Mouse (Mus musculus) midbrain, embryonic 11.5 days (tissue): ENCODE data around the gene B4galt2. TPM values are rescaled to one million over a fixed set of nuclear protein-coding genes. Genes with fewer than 3 reads are reported as not detected.

Experiments used
- ATAC-seq: fragments of 200-750 bp; cut with Nextera tagmentation; 2 replicates; pipeline ENCODE4 v1.8.0; 2017; ENCODE audit warnings: moderate TSS enrichment, moderate library complexity; ENCODE audit not compliant: low FRiP score
- DNase-seq: peaks from one replicate; pipeline ENCODE4 v3.0.0; 2015; ENCODE audit warnings: low spot score; ENCODE audit errors: missing footprints
- H3K27ac ChIP-seq: fragments of 300-500 bp; sonication (generic); 2 replicates; pipeline ENCODE4 v1.5.1; 2014; ENCODE audit warnings: low read depth, low read length
- H3K27me3 ChIP-seq: fragments of 300-500 bp; sonication (generic); 2 replicates; pipeline ENCODE4 v1.6.1; 2014; ENCODE audit warnings: mild to moderate bottlenecking, low read length, moderate library complexity, mixed read lengths; ENCODE audit not compliant: control insufficient read depth, insufficient read depth
- H3K36me3 ChIP-seq: fragments of 300-500 bp; sonication (generic); 2 replicates; pipeline ENCODE4 v1.6.1; 2014; ENCODE audit warnings: mild to moderate bottlenecking, low read length, moderate library complexity, mixed read lengths; ENCODE audit not compliant: control insufficient read depth, insufficient read depth
- H3K4me1 ChIP-seq: fragments of 300-500 bp; sonication (generic); 2 replicates; pipeline ENCODE4 v1.6.1; 2014; ENCODE audit warnings: low read length; ENCODE audit not compliant: control insufficient read depth, insufficient read depth
- H3K4me2 ChIP-seq: fragments of 300-500 bp; sonication (generic); 2 replicates; pipeline ENCODE4 v1.6.1; 2014; ENCODE audit warnings: mild to moderate bottlenecking, moderate library complexity
- H3K4me3 ChIP-seq: fragments of 300-500 bp; sonication (generic); 2 replicates; pipeline ENCODE4 v1.5.1; 2014; ENCODE audit warnings: low read depth, low read length
- H3K9ac ChIP-seq: fragments of 300-500 bp; sonication (generic); 2 replicates; pipeline ENCODE4 v1.6.1; 2014; ENCODE audit warnings: low read length
- H3K9me3 ChIP-seq: fragments of 300-500 bp; sonication (generic); 2 replicates; pipeline ENCODE4 v1.6.1; 2016; ENCODE audit warnings: low read length; ENCODE audit not compliant: control insufficient read depth
- whole genome bisulfite sequencing: fragments of 180-500 bp; shearing (Covaris S2); extraction: QIAGEN DNeasy Blood & Tissue Kit; methylation state at CpG from one replicate; pipeline ENCODE4 v1.1.7; 2014; 5-methylcytosine and 5-hydroxymethylcytosine counted together
- polyA plus RNA-seq: library from polyadenylated mRNA; unstranded; fragments of >200 nt; fragmentation: Nextera tagmentation; extraction: Ambion mirVana; gene quantifications from 2 replicates; pipeline ENCODE4 v1.2.1, GENCODE M21; 2014

Gene B4galt2
- polyA plus RNA-seq, 1 experiment from 2014 or later: 29.1 TPM

DNA sequence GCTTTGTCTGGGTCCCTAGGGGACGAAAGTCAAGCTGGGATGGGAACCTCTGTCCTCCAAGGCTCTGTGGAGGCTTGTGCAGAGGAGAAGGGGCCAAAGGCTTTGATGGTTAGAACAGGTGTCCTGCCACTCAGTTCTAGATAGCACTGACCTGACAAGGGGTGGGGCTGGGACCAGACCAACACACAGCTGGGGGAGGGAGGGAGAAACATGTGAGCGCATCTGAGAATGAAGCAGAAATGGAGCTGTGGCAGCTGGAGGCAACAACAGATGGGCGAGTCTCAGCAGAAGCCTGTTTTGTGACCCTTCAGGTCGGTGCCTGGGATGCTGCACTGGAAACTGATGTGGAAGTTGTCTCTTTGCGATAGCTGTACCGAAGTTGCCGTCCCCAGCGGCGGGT lies 14.0 kb downstream of the B4galt2 start:
- no peak for ATAC-seq
- H3K36me3 ChIP-seq: peaks cover 3% of the 10 kb centered on the region; the same call in 1 of the 2 replicates
- WGBS: 68% methylated on average over 9 of the region's 9 CpGs
- H3K4me1 ChIP-seq: peaks cover 8% of the 10 kb centered on the region
- H3K4me3 ChIP-seq: no peak overlapping the region
- peaks cover 2% of the 10 kb centered on the region; the same call in 1 of the 2 replicates for H3K27me3 ChIP-seq
- H3K9me3 ChIP-seq: no peaks in the 10 kb centered on the region
- no peak overlapping the region for H3K4me2 ChIP-seq
- no peak for DNase-seq
- H3K9ac ChIP-seq: no peak overlapping the region
- H3K27ac ChIP-seq: no peak overlapping the region

- Histone ChIP-seq H3K27ac (no peak overlapping the region), H3K4me1 (peaks cover 8% of the 10 kb centered on the region), H3K9me3 (no peaks in the 10 kb centered on the region), H3K4me3 (no peak overlapping the region), H3K4me2 (no peak overlapping the region; the same call in 1 of the 2 replicates), H3K36me3 (no peaks in the 10 kb centered on the region; the same call in 1 of the 2 replicates), H3K9ac (no peak overlapping the region), H3K27me3 (peaks cover 2% of the 10 kb centered on the region; the same call in 1 of the 2 replicates)
- WGBS: 14% methylated on average over 24 of the region's 24 CpGs
- DNase-seq (peak; percentile 96), ATAC-seq (0 out of 2 replicates have a peak, but pooled peaks have one; percentile 5)
These were observed 15.5 kb downstream of the B4galt2 start for GRCm38 (mm10) chr4:117867823-117868222.

DNA sequence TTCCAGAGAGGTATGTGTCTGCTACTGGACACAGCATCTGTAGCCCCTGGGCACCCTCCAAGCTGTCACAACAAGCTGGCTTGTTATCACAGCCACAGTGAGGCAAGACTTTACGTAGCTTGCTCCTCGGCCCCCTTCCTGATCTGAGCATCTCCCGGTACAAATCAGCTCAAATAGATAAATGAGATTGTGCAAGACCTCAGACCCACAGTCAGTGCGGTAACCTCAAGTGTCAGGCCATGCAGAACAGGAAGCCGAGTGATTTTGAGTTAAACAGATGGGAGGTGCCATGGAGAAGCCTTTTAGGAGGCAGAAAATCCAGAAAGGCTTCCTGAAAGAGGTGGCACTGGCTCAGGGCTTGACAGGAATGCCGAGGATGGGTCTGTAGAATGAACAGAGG lies 16.3 kb downstream of the B4galt2 start:
- 82% methylated on average over 6 of the region's 6 CpGs for WGBS
- DNase-seq (no peak), ATAC-seq (no peak)
- H3K27me3 ChIP-seq: peaks cover 2% of the 10 kb centered on the region; the same call in 1 of the 2 replicates
- 0 out of 2 replicates have a peak, but pooled peaks cover 2% of the 10 kb centered on the region for H3K4me1 ChIP-seq
- H3K4me3 ChIP-seq: no peak overlapping the region
- H3K27ac ChIP-seq: no peak overlapping the region
- no peak overlapping the region for H3K4me2 ChIP-seq
- H3K9ac ChIP-seq: no peak overlapping the region
- no peaks in the 10 kb centered on the region for H3K9me3 ChIP-seq
- H3K36me3 ChIP-seq: no peaks in the 10 kb centered on the region; the same call in 1 of the 2 replicates

DNA sequence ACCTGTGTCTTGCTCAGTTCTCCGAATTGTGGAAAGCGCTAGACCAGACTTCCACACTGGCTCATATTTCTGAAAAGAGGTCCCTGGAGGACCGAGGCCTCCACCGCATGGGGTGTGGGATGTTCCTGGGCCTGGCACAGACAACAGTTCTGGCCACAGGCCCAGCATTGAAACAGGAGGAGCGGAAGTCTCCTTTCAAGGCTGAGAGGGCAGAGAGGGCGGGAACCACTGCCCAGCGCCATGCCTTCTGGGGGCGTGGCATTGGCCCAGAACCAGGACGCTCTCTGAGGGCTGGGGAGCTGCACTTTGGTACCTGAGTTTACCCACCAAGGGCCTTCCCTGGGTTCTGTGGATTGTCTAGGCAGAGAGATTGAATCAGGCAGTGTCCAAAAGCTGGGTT lies 17.2 kb downstream of the B4galt2 start:
- no peak overlapping the region for H3K9ac ChIP-seq
- no peak overlapping the region for H3K4me3 ChIP-seq
- no peaks in the 10 kb centered on the region for H3K9me3 ChIP-seq
- H3K4me2 ChIP-seq: no peak overlapping the region
- 66% methylated on average over 9 of the region's 9 CpGs for WGBS
- 0 out of 2 replicates have a peak, but pooled peaks cover 2% of the 10 kb centered on the region for H3K4me1 ChIP-seq
- H3K27me3 ChIP-seq: peaks cover 2% of the 10 kb centered on the region; the same call in 1 of the 2 replicates
- H3K36me3 ChIP-seq: no peaks in the 10 kb centered on the region
- H3K27ac ChIP-seq: no peak overlapping the region
- ATAC-seq (no peak), DNase-seq (no peak)

GRCm38 (mm10) chr4:117862823-117863222 lies 20.5 kb downstream of the B4galt2 start:
- Histone ChIP-seq H3K27me3 (peaks cover 2% of the 10 kb centered on the region; the same call in 1 of the 2 replicates), H3K9ac (no peak overlapping the region), H3K27ac (no peak overlapping the region), H3K4me2 (no peak overlapping the region), H3K4me3 (no peak overlapping the region), H3K36me3 (no peaks in the 10 kb centered on the region), H3K4me1 (0 out of 2 replicates have a peak, but pooled peaks cover 2% of the 10 kb centered on the region), H3K9me3 (no peaks in the 10 kb centered on the region)
- ATAC-seq (peak; percentile 26; the same call in 1 of the 2 replicates), DNase-seq (no peak)
- WGBS: 30% methylated on average over 4 of the region's 4 CpGs

DNA sequence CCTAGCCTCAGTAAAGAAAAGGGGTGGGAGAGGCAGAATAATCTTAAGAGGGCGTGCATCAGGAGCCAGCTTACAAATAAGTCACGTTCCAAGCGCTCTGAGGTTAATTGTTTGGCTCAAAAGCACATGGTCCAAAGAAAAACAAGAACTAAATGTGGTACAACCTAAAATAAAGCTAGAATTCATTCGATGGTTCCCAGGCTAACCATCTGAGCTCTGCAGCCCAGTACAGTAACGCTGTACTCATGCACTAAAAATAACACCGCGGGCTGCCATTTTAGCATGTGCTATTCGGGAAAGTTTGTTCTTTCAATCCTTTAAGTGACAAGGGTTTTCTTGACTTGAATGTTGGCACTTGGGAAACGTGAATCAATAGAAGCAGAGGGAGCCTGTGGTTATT lies 22.7 kb downstream of the B4galt2 start:
- no peak overlapping the region for H3K27ac ChIP-seq
- H3K4me3 ChIP-seq: no peak overlapping the region
- 84% methylated on average over 9 of the region's 9 CpGs for WGBS
- H3K4me1 ChIP-seq: no peaks in the 10 kb centered on the region
- no peak for ATAC-seq
- H3K9me3 ChIP-seq: no peaks in the 10 kb centered on the region
- no peaks in the 10 kb centered on the region for H3K27me3 ChIP-seq
- H3K4me2 ChIP-seq: no peak overlapping the region
- no peaks in the 10 kb centered on the region for H3K36me3 ChIP-seq
- H3K9ac ChIP-seq: no peak overlapping the region
- no peak for DNase-seq

GRCm38 (mm10) chr4:117858794-117859193 lies 24.5 kb downstream of the B4galt2 start:
- H3K36me3 ChIP-seq: no peaks in the 10 kb centered on the region
- no peak overlapping the region for H3K4me2 ChIP-seq
- no peak overlapping the region for H3K27ac ChIP-seq
- no peaks in the 10 kb centered on the region for H3K4me1 ChIP-seq
- ATAC-seq: peak; percentile 35; the same call in 1 of the 2 replicates
- WGBS: 74% methylated on average over 3 of the region's 3 CpGs
- H3K4me3 ChIP-seq: no peak overlapping the region
- no peaks in the 10 kb centered on the region for H3K9me3 ChIP-seq
- no peak for DNase-seq
- H3K27me3 ChIP-seq: no peaks in the 10 kb centered on the region
- H3K9ac ChIP-seq: no peak overlapping the region

DNA sequence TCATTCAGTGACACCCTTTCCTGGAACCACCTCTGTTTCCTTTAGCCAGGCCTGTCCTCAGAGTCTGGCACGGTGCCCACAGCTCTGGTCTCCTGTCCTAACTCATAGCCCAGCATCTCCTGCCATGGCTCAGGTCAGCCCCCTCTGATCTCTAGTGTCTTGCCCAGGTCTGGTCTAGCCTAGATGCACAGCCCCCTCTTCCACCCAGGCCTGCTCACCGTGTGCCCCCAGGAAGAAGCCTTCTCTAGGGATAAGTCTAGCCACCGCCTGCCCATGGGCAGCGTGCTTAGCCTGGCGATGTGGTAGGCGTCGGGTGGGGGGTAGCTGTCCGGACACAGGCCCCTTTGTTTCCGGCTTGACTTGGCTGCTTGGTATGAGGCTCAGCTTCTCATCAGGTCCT lies 28.1 kb downstream of the B4galt2 start:
- Histone ChIP-seq H3K4me3 (no peak overlapping the region), H3K4me1 (peaks cover under 1% of the 10 kb centered on the region; the same call in 1 of the 2 replicates), H3K9me3 (no peaks in the 10 kb centered on the region), H3K27me3 (no peaks in the 10 kb centered on the region), H3K27ac (no peak overlapping the region), H3K36me3 (no peaks in the 10 kb centered on the region), H3K9ac (no peak overlapping the region), H3K4me2 (no peak overlapping the region)
- ATAC-seq (no peak), DNase-seq (no peak)
- 78% methylated on average over 9 of the region's 9 CpGs for WGBS

DNA sequence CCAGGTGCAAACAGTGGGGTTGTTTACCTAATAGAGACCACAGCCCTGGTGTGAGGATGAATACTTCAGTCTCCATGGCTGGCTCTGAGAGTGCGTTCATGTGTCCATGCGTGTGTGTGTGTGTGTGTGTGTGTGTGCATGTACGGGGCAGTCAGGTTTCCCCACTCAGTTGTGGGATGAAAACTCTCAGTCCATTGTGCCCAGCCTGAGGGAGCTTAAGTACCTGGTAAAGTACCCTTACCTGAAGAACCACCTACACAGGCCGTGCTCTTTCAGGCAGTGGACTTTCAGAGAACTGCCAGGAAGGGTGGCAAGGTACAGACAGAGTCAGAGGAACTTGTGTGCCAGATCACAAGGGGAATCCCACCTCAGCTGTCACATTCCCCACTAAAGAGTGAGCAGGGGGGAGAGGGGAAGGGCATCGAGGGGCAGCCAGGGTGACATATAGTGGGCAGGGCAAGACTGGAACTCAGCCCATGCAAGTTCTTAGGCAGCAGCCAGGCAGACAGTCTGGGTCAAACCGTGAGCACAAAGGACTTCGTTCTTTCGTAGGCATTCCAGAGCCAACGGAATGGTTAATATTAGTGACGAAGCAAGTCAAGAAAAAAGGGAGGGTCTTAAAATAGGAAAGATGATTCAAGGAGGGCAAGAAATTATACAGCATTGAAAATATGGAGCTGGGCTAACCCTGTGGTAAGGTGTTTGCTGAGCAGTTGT lies 31.0 kb downstream of the B4galt2 start:
- Histone ChIP-seq H3K4me3 (no peak overlapping the region), H3K27me3 (no peaks in the 10 kb centered on the region), H3K9me3 (no peaks in the 10 kb centered on the region), H3K4me1 (peaks cover 13% of the 10 kb centered on the region), H3K36me3 (no peaks in the 10 kb centered on the region), H3K4me2 (no peak overlapping the region), H3K9ac (no peak overlapping the region), H3K27ac (no peak overlapping the region)
- WGBS: 90% methylated on average over 10 of the region's 10 CpGs
- DNase-seq (no peak), ATAC-seq (no peak)
